Mouse (Mus musculus): Measurements from ENCODE around the gene Ghsr.
"Not testable (repeated sequence)": the region's sequence is repeated elsewhere in the genome, so short reads cannot be mapped to it uniquely, and the experiment has no call there.

The Ghsr gene

GRCm38 (mm10) chr3:27371276-27371621, at the start of gene Ghsr:
Gene Ghsr (plus strand): TSS chr3:27371351.
- DNase-seq (ENCODE audit: low spot score), result no peak

GRCm38 (mm10) chr3:27322591-27322990, 48.6 kb upstream of the Ghsr start:
- no peak for DNase-seq (ENCODE audit: low spot score)

- no peak for DNase-seq (ENCODE audit: low spot score)
Measured at GRCm38 (mm10) chr3:27323551-27323950, 47.6 kb upstream of the Ghsr start.

- no peak for DNase-seq (ENCODE audit: low spot score)
Measured at GRCm38 (mm10) chr3:27326633-27327191, 44.4 kb upstream of the Ghsr start.

GRCm38 (mm10) chr3:27330706-27331105, 40.4 kb upstream of the Ghsr start:
- DNase-seq (ENCODE audit: low spot score), result no peak

GRCm38 (mm10) chr3:27338437-27338836, 32.7 kb upstream of the Ghsr start:
- DNase-seq (ENCODE audit: low spot score), result no peak

GRCm38 (mm10) chr3:27338887-27339286, 32.3 kb upstream of the Ghsr start:
- no peak for DNase-seq (ENCODE audit: low spot score)

- DNase-seq (ENCODE audit: low spot score), result no peak
Measured at GRCm38 (mm10) chr3:27340757-27341156, 30.4 kb upstream of the Ghsr start.

- DNase-seq (ENCODE audit: low spot score), result no peak
Measured at GRCm38 (mm10) chr3:27342462-27342861, 28.7 kb upstream of the Ghsr start.

GRCm38 (mm10) chr3:27345526-27345925, 25.6 kb upstream of the Ghsr start:
- DNase-seq (ENCODE audit: low spot score), result peak; percentile 17

- DNase-seq (ENCODE audit: low spot score), result no peak
Measured at GRCm38 (mm10) chr3:27348462-27348861, 22.7 kb upstream of the Ghsr start.

GRCm38 (mm10) chr3:27351105-27351504, 20.0 kb upstream of the Ghsr start:
- no peak for DNase-seq (ENCODE audit: low spot score)

- DNase-seq (ENCODE audit: low spot score), result no peak
Measured at GRCm38 (mm10) chr3:27359100-27359720, 11.9 kb upstream of the Ghsr start.

- no peak for DNase-seq (ENCODE audit: low spot score)
Measured at GRCm38 (mm10) chr3:27370125-27370524, 1.0 kb upstream of the Ghsr start.

GRCm38 (mm10) chr3:27370582-27371275, 422 bp upstream of the Ghsr start:
- DNase-seq (ENCODE audit: low spot score), result no peak

- no peak for DNase-seq (ENCODE audit: low spot score)
Measured at GRCm38 (mm10) chr3:27371725-27372650, 837 bp downstream of the Ghsr start.

GRCm38 (mm10) chr3:27374396-27374795, 3.2 kb downstream of the Ghsr start:
- no peak for DNase-seq (ENCODE audit: low spot score)

- no peak for DNase-seq (ENCODE audit: low spot score)
Measured at GRCm38 (mm10) chr3:27377935-27378334, 6.8 kb downstream of the Ghsr start.

- DNase-seq (ENCODE audit: low spot score), result no peak
Measured at GRCm38 (mm10) chr3:27384836-27385235, 13.7 kb downstream of the Ghsr start.

GRCm38 (mm10) chr3:27389923-27390322, 18.8 kb downstream of the Ghsr start:
- no peak for DNase-seq (ENCODE audit: low spot score)

- not testable (repeated sequence) for DNase-seq (ENCODE audit: low spot score)
Measured at GRCm38 (mm10) chr3:27400996-27401395, 29.8 kb downstream of the Ghsr start.

- no peak for DNase-seq (ENCODE audit: low spot score)
Measured at GRCm38 (mm10) chr3:27406440-27406839, 35.3 kb downstream of the Ghsr start.

GRCm38 (mm10) chr3:27408564-27408963, 37.4 kb downstream of the Ghsr start:
- DNase-seq (ENCODE audit: low spot score), result no peak

Data from spleen, adult 12 weeks (tissue).